Mouse (Mus musculus): ENCODE data around the gene Tor1b.
A peak's percentile ranks its signal among the peaks of the same experiment; 100 is the strongest.

Gene Tor1b

DNA sequence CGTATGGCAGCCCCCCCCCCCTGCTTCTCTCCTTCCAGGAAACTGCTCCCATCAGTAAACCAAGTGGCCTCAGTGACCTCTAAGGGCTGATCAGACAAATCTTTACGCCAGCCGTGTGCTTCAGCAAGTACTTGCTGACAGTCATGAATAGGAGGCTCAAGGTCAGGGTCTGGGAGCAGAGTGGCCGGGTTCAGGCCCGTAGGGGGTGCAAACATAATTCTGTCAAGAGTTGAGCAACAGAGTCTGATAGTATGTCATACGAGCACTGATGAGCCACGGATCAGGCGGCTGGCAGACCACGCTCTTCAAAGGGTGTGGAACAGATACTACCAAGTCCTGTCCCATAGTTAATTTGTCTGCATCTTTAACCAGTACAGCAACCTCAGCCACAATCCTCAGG is 37.5 kb downstream of the Tor1b start:
- no peak for DNase-seq

GRCm38 (mm10) chr2:30994853-30995252 is 42.1 kb downstream of the Tor1b start:
- no peak for DNase-seq

- DNase-seq, result peak; percentile 53 to 59
These were observed 42.8 kb downstream of the Tor1b start for GRCm38 (mm10) chr2:30995432-30995996.

DNA sequence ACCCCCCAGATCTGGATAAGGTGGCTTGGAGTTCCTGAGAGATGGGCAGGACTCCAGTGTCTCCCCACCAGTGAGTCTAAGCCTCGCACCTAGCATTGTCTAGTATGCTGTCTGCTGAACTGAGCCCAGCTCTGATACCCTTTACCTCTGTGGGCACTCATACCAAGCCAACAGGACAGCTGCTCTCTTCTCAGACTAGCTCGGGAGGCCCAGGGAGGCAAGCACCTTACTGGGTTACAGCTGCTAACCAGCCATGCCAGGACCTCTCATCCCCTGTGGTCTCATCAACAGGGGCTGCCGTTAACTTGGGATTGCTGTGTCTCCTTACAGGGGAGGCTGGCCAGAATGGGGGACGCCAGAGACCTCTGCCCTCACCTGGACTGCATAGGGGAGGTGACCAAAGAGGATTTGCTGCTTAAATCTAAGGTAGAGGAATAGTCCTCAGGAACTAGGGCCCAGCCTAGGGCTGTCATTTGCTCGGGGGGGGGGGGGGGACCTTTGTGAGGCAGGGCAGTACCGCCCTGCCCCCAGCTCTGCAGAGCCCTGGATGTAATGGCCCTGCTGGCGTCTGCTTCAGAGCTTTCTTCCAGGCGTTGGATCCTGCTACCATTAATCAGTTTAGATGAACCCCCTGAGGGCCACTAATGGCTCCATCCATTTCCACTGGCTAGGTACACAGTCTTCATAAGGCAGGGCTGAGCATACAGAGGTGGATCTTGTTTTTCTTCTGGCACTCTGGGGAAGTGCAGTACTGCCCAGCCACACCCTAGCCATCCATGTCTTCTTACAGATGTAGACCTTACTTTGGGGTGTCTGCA is 45.9 kb downstream of the Tor1b start:
- DNase-seq, result no peak

DNA sequence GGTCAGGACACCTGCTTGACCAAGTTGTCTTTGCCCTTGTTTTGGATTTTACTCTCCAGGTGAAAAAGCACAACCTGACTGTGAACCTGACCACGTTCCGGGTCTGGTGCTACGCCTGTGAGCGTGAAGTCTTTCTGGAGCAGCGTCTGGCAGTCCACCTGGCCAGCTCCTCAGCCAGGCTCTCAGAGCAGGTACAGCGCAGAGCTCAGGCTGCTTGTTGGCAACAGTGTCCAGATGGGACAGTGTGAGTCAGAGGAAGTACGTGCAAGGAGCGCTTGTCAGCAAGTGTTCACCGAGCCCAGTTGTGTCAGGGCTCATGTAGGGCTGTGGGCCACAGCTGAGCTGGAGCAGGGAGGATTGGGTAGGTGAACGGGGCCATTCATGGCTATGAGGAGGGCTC is 50.1 kb downstream of the Tor1b start:
- no peak for DNase-seq

DNA sequence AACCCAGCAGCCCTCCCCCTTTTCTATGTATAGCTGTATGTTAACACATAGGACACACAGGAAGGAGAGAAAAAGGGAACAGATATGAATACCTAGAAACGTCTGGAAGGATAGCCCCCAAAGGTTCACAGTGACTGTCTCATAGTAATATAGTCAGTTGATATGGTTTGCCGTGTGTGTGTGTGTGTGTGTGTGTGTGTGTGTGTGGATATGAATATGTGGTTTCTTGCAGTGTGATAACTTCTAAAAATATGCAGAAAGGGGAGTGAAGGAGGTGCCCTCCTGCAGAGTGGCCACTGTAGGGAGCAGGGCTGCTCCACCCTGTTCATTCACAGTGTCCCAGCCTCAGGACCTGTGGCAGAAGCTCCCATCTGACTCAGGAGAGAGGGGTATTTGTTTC is 52.7 kb downstream of the Tor1b start:
- no peak for DNase-seq

GRCm38 (mm10) chr2:31006434-31006833 is 53.7 kb downstream of the Tor1b start:
- DNase-seq, result no peak

DNA sequence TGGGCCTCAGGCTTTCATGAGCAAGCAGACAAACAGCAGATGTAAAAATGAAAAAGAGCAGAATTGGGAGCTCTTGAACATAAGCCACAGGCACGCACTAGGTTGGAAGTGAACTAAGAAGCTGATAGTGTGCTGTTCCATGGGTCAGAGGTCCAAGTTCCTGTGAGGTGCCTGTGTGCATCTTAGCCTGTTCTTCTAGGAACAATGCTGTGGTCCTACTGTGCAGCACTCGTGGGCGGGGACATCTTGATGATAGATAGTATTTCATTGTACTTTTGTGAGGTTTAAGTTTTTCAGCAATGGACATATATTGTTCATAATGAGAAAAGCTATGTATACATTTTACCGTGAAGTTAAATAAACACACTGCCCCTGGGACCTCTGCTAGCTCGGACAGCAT is 54.4 kb downstream of the Tor1b start:
- DNase-seq, result no peak
